Mouse (Mus musculus) liver, embryonic 15.5 days (tissue): ENCODE data around the gene Pard3. TPM values are rescaled to one million over a fixed set of nuclear protein-coding genes. Genes with fewer than 3 reads are reported as not detected.

Source experiments
- ATAC-seq: fragments of 200-750 bp; cut with Nextera tagmentation; 2 replicates; pipeline ENCODE4 v1.8.0; 2017; ENCODE audit warnings: moderate number of reproducible peaks, mild to moderate bottlenecking, moderate library complexity; ENCODE audit not compliant: insufficient read depth
- H3K27ac ChIP-seq: fragments of 300-500 bp; sonication (generic); replicated peaks from 2 replicates; pipeline ENCODE4 v1.5.1; 2015; ENCODE audit warnings: mild to moderate bottlenecking, inconsistent platforms
- H3K27me3 ChIP-seq: fragments of 300-500 bp; sonication (generic); 2 replicates; pipeline ENCODE4 v1.6.1; 2015; ENCODE audit warnings: mild to moderate bottlenecking, inconsistent platforms
- H3K36me3 ChIP-seq: fragments of 300-500 bp; sonication (generic); replicated peaks from 2 replicates; pipeline ENCODE4 v1.6.1; 2015; ENCODE audit warnings: moderate library complexity, mild to moderate bottlenecking, inconsistent platforms
- H3K4me1 ChIP-seq: fragments of 300-500 bp; sonication (generic); replicated peaks from 2 replicates; pipeline ENCODE4 v1.6.1; 2015; ENCODE audit warnings: inconsistent platforms
- H3K4me2 ChIP-seq: fragments of 300-500 bp; sonication (generic); 2 replicates; pipeline ENCODE4 v1.6.1; 2015; ENCODE audit warnings: moderate library complexity, mild to moderate bottlenecking, inconsistent platforms
- H3K4me3 ChIP-seq: fragments of 300-500 bp; sonication (generic); replicated peaks from 2 replicates; pipeline ENCODE4 v1.5.1; 2015; ENCODE audit warnings: mild to moderate bottlenecking, inconsistent platforms
- H3K9ac ChIP-seq: fragments of 300-500 bp; sonication (generic); 2 replicates; pipeline ENCODE4 v1.6.1; 2015; ENCODE audit warnings: moderate library complexity, mild to moderate bottlenecking, inconsistent platforms
- H3K9me3 ChIP-seq: fragments of 300-500 bp; sonication (generic); replicated peaks from 2 replicates; pipeline ENCODE4 v1.6.1; 2016; ENCODE audit warnings: inconsistent platforms
- WGBS: fragments of 180-500 bp; shearing (Covaris S2); methylation state at CpG from one replicate; pipeline ENCODE4 v1.1.7; 2015; ENCODE audit warnings: mixed read lengths; ENCODE audit not compliant: insufficient replicate concordance; 5-methylcytosine and 5-hydroxymethylcytosine counted together
- polyA plus RNA-seq: library from polyadenylated mRNA; unstranded; fragments of >200 nt; fragmentation: Nextera tagmentation; extraction: Ambion mirVana; gene quantifications from 2 replicates; pipeline ENCODE4 v1.2.1, GENCODE M21; 2015

Gene Pard3
- polyA plus RNA-seq, 1 experiment from 2014 or later, result 6.3 TPM

DNA sequence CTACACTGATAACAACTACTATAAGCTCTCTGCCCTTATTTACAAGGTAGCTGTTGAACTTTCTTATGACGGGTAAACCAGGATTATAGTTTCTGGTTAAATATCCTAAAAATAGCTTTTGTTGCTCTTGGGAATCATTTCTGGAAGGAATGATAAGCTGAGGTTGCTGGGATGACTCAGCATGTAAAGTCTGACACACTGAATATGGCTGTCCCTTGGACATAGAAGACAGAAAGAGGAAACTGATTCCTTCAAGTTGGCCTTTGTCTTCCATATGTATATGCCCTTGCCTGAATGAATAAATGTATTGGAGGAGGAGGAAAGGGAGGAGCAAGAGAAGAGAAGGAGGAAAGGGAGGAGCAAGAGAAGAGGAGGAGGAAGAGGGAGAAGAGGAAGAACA, 254.2 kb downstream of the Pard3 start:
- WGBS, result 18% methylated on average over 1 of the region's 1 CpGs
- ATAC-seq, result no peak
- H3K9ac ChIP-seq, result no peak overlapping the region
- no peak overlapping the region for H3K4me2 ChIP-seq
- H3K9me3 ChIP-seq, result no peaks in the 10 kb centered on the region
- no peak overlapping the region for H3K27ac ChIP-seq
- H3K27me3 ChIP-seq, result no peaks in the 10 kb centered on the region
- no peaks in the 10 kb centered on the region for H3K36me3 ChIP-seq
- no peak overlapping the region for H3K4me3 ChIP-seq
- H3K4me1 ChIP-seq, result no peaks in the 10 kb centered on the region

DNA sequence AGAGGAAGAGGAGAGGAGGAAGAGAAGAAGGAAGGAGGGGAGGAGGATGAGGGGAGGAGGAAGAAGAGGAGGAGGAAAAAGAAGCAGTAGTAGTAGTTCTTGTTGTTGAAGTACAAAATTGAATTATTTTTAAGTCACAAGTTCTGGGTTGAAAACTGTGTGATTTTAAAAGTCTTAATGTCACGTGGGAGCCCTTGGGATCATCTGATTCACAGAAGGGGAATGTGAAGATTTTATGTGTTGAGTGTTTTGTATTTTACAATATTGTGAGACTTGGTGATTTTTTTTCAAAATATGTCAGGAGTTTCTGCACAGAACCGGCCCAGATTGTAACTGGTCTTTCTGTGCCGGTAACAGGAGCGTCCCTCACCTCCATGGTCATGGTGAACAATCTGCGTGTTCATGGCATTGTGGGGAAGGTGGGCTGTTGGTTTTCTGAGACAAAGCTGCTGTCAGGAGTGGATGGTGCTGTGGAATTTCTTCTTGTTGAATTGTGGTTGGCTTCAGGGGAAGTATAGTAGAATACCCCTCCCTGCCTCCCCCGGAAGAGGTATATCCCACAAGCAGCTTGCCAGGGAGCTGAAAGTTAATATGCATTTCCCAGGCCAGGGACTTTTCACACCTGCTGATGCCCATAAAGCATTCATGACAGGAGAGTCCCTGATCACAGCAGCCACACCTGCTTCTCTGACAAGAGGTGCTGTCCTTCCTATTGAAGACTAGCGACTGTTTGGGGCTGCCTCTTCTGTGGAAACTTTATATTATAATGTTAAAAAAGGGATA, 254.9 kb downstream of the Pard3 start:
- Histone ChIP-seq H3K27ac (no peak overlapping the region), H3K4me2 (no peak overlapping the region), H3K4me3 (no peak overlapping the region), H3K27me3 (no peaks in the 10 kb centered on the region), H3K4me1 (no peaks in the 10 kb centered on the region), H3K9me3 (no peaks in the 10 kb centered on the region), H3K9ac (no peak overlapping the region), H3K36me3 (no peaks in the 10 kb centered on the region)
- no peak for ATAC-seq
- 36% methylated on average over 7 of the region's 7 CpGs for WGBS

DNA sequence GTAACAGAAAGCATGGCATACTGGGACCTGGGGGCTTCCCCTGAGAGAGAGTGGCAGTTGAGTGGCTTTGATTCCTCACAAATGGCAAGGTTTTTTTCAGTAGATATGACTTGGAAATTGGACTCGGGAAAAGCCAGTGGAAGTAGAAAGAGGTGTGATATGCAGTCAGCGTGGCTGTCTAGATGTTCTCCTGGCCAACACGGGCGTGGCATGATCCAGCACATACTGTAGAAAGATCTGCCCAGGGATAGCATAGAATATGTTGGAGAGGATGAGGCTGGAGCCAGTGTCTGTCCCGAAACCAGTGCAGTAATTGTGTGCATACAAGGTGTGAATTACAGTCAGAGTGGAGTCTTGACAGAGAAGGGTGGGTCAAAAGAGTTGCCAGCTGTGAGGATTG, 257.2 kb downstream of the Pard3 start:
- no peak overlapping the region for H3K4me3 ChIP-seq
- no peaks in the 10 kb centered on the region for H3K9me3 ChIP-seq
- H3K27me3 ChIP-seq, result no peaks in the 10 kb centered on the region
- no peak overlapping the region for H3K27ac ChIP-seq
- 55% methylated on average over 5 of the region's 5 CpGs for WGBS
- no peaks in the 10 kb centered on the region for H3K4me1 ChIP-seq
- no peaks in the 10 kb centered on the region for H3K36me3 ChIP-seq
- H3K4me2 ChIP-seq, result no peak overlapping the region
- H3K9ac ChIP-seq, result no peak overlapping the region
- no peak for ATAC-seq

DNA sequence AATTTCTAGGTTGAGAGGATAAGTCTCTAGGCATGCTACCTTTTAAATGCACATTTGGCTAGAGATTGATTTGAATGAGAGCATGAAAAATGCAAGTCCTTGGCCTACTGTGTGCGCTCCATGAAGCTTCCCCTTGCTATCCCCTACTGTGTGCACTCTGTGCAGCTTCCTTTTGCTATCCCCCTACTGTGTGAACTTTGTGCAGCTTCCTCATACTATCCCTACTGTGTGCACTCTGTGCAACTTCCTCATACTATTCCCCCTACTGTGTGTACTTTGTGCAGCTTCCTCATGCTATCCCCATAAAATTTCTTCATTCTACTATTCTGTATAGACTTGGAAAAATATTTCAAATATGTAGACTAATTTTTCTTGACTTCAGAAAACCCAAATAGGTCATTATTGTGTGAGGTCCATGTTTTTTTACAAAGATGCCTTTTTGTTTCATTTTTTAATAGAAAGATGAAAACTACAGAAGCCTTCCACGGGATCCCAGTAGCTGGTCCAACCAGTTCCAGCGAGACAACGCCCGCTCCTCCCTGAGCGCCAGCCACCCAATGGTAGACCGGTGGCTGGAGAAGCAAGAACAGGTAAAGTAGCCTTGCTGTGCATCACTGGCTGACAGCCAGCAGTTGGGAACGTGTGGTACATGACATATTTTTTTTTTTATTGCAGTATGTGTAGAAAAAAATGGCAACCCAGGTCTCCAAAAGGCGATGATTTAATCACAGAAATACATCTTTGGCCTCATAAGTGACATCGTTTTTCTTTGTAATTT, 260.1 kb downstream of the Pard3 start:
- 71% methylated on average over 10 of the region's 10 CpGs for WGBS
- no peaks in the 10 kb centered on the region for H3K27me3 ChIP-seq
- H3K9me3 ChIP-seq, result no peaks in the 10 kb centered on the region
- H3K4me3 ChIP-seq, result no peak overlapping the region
- H3K9ac ChIP-seq, result no peak overlapping the region
- no peaks in the 10 kb centered on the region for H3K4me1 ChIP-seq
- no peak for ATAC-seq
- H3K4me2 ChIP-seq, result no peak overlapping the region
- H3K36me3 ChIP-seq, result no peaks in the 10 kb centered on the region
- H3K27ac ChIP-seq, result no peak overlapping the region

DNA sequence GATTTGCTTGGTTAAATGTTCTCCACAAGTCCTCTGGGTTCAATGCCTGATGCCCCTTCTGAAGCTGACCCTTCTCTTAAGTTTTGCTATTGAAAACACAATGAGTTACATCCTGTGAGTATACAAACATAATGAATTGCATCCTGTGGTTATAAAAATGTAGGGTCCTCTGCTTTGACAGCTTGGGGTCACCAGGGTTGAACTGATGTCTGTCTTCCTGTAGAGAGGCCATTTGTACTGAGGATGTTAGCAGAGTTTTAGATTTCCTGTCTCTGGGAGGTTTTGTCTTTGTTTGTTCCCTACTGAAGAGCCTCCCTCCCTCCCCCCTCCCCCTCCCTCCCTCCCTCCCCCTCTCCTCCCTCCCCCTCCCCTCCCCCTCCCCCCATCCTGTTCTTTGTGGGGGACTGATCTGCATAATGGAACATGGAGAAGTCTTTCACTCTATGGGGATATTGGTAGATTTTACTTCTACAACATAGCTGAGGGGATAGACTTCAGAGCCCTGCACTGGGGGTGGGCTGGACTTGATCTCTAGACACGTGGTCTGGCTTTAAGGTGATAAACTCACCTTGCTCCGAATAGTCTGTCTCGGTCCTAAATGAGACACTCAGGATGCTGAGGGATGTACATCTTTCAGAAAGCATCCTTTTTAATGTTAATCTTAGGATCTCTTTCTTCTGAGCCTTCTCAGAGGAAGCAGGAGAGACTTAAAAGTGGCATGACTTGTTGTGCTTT, 261.3 kb downstream of the Pard3 start:
- no peak for ATAC-seq
- Histone ChIP-seq H3K27ac (no peak overlapping the region), H3K4me3 (no peak overlapping the region), H3K27me3 (no peaks in the 10 kb centered on the region), H3K9me3 (no peaks in the 10 kb centered on the region), H3K4me2 (no peak overlapping the region), H3K4me1 (no peaks in the 10 kb centered on the region), H3K36me3 (no peaks in the 10 kb centered on the region), H3K9ac (no peak overlapping the region)
- WGBS, result 32% methylated on average over 3 of the region's 3 CpGs

DNA sequence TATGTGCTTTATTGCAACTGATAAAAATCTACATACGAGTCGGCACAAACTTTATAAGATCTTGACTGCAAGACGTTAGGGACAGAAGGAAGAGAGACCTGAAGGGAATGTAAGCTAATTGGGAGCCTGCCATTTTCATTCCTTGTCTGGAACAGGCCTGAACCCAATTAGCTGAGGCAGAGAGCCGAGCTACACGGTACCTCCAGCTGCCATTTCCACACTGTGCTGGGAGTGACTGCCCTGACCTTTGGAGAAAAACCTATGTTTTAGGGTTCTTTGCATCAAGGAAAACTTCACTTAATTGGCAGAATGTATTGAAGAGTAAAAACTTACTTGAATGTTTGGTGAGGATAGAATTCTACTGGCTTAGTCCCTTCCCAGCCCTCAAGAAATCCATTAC, 262.1 kb downstream of the Pard3 start:
- Histone ChIP-seq H3K4me1 (no peaks in the 10 kb centered on the region), H3K9ac (no peak overlapping the region), H3K36me3 (no peaks in the 10 kb centered on the region), H3K9me3 (no peaks in the 10 kb centered on the region), H3K27me3 (no peaks in the 10 kb centered on the region), H3K4me3 (no peak overlapping the region), H3K27ac (no peak overlapping the region), H3K4me2 (no peak overlapping the region)
- WGBS, result 36% methylated on average over 5 of the region's 5 CpGs
- ATAC-seq, result no peak

DNA sequence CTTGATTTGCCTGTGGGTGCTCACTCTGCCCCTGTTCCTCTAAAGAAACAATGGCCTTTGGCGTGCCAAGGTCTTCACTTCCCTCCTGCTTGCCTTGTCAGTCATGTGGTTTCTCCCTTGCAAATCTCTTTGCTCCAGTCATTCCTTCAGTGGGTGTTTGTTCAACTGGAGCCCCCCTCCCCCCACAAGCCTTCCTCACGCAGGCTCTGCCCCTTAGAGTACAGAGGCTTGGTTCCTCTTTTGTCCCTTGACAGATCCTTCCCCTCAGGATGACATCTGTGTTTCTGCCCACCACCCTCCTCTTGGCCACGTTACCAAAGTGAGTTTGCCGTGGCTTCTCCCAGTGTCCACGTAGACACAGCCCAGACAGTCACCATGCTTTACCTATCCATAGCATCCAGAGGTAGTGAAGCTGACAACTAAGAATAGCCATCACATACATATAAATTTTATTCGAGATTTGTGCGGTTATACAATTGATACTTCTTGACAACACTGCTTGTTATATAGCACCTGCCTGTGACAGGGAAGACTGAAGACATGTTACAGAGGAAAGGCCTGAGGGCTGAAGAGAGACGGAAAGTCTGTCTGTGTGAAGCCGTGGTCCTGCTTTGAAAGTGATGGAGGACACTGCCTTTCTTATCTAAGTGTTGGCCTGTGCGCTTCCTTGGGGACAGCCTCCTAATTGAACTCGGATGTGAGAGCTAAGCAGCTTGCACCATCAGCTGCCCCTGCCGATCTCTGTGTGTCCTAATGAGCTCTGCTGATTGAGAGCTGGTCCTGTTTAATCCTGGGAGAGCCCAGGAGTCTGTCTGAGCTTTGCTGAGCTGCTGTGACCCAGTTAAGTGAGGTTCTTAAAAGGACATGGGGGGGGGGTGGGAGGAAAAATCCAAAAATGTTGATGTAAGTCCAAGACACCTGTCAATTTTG, 266.8 kb downstream of the Pard3 start:
- H3K4me1 ChIP-seq, result no peaks in the 10 kb centered on the region; the same call in 1 of the 2 replicates
- H3K4me2 ChIP-seq, result no peak overlapping the region
- WGBS, result 21% methylated on average over 12 of the region's 12 CpGs
- no peak overlapping the region for H3K4me3 ChIP-seq
- no peaks in the 10 kb centered on the region for H3K9me3 ChIP-seq
- ATAC-seq, result no peak
- no peak overlapping the region for H3K27ac ChIP-seq
- H3K36me3 ChIP-seq, result no peaks in the 10 kb centered on the region
- H3K27me3 ChIP-seq, result no peaks in the 10 kb centered on the region
- no peak overlapping the region for H3K9ac ChIP-seq

DNA sequence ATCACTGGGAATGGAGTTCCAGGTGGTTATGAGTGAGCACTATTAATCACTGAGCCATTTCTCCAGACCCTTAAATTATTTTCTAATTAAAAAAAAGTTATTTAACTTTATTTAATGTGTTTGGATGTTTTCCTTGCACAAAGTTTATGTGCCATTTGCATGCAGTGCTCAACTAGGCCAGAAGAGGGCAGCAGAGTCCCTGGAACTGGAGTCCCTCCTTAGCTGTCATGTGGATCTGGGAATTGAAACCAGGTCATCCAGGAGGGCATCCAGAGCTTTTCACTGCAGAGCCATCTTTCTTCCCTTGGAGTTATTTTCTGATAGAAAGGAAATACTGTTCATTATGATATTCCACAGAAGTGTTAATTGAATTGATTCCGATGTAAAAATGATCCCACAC, 268.1 kb downstream of the Pard3 start:
- ATAC-seq, result no peak
- Histone ChIP-seq H3K9ac (no peak overlapping the region), H3K27ac (no peak overlapping the region), H3K4me3 (no peak overlapping the region), H3K27me3 (no peaks in the 10 kb centered on the region), H3K4me1 (no peaks in the 10 kb centered on the region; the same call in 1 of the 2 replicates), H3K36me3 (no peaks in the 10 kb centered on the region), H3K9me3 (no peaks in the 10 kb centered on the region), H3K4me2 (no peak overlapping the region)
- WGBS, result 79% methylated on average over 1 of the region's 1 CpGs

DNA sequence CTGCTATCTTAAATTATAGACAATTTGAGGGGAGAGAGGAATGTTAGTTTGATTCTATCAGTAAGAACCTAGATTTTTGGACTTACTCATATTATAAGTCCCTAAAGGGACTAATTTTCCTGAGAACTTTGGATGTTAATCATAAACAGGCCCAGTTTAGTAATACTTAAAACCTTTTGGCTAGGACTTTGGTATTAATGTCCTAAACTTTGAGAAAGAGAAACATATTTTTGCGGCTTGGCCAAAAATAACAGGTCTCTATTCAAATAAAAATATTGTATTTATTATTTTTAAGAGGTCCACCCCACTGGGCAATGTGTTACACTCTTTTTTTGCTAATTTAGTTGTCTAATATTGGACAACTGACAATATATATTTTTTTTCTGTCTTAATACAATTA, 271.5 kb downstream of the Pard3 start:
- Histone ChIP-seq H3K9me3 (no peaks in the 10 kb centered on the region), H3K27me3 (no peaks in the 10 kb centered on the region), H3K4me2 (no peak overlapping the region), H3K4me3 (no peak overlapping the region), H3K9ac (no peak overlapping the region), H3K4me1 (no peaks in the 10 kb centered on the region; the same call in 1 of the 2 replicates), H3K27ac (no peak overlapping the region), H3K36me3 (no peaks in the 10 kb centered on the region)
- ATAC-seq, result no peak
- 72% methylated on average over 1 of the region's 1 CpGs for WGBS

DNA sequence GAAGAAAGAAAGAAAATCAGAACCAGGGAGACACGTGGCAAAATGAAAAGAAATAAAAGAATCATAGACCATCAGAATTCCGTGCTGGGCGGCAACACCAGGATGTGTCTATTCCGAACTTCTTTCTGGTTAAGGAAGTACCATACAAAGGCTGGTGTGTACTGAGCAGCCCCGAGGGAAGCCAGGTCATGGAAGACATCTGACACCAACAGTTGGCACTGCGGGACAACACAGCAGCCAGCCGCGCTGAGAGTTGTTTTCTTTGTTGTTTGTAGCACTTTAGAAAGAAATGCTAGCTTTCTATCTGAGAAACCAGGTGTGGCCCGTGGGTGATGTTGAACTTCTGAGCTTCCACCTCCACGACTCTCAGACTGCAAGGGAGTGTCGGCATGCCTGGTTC, 274.5 kb downstream of the Pard3 start:
- no peaks in the 10 kb centered on the region for H3K36me3 ChIP-seq
- no peaks in the 10 kb centered on the region for H3K9me3 ChIP-seq
- no peak overlapping the region for H3K4me2 ChIP-seq
- no peaks in the 10 kb centered on the region for H3K27me3 ChIP-seq
- H3K4me3 ChIP-seq, result no peak overlapping the region
- no peak overlapping the region for H3K9ac ChIP-seq
- ATAC-seq, result no peak
- no peaks in the 10 kb centered on the region for H3K4me1 ChIP-seq
- 69% methylated on average over 11 of the region's 11 CpGs for WGBS
- H3K27ac ChIP-seq, result no peak overlapping the region
